Mouse (Mus musculus): Measurements from ENCODE around the gene Gm12184.
"Not testable (repeated sequence)": the region's sequence is repeated elsewhere in the genome, so short reads cannot be mapped to it uniquely, and the experiment has no call there.

Gene Gm12184

GRCm38 (mm10) chr11:48821299-48821698 lies 5.2 kb downstream of the Gm12184 start:
- DNase-seq: not testable (repeated sequence)

GRCm38 (mm10) chr11:48820308-48820674 lies 6.2 kb downstream of the Gm12184 start:
- no peak for DNase-seq

- no peak for DNase-seq
These were observed 6.7 kb downstream of the Gm12184 start for GRCm38 (mm10) chr11:48819614-48820307.

- peak; percentile 94 for DNase-seq
These were observed 8.1 kb downstream of the Gm12184 start for GRCm38 (mm10) chr11:48818346-48818745.

GRCm38 (mm10) chr11:48817794-48818193 lies 8.7 kb downstream of the Gm12184 start:
- no peak for DNase-seq

- DNase-seq: peak; percentile 99
These were observed 9.4 kb downstream of the Gm12184 start, which contains the start of gene Trim41 for GRCm38 (mm10) chr11:48816800-48817665. Gene Trim41 (minus strand): TSS chr11:48817353.

GRCm38 (mm10) chr11:48816281-48816781 lies 10.1 kb downstream of the Gm12184 start:
- peak; percentile 77 for DNase-seq

GRCm38 (mm10) chr11:48815851-48816250 lies 10.6 kb downstream of the Gm12184 start:
- peak; percentile 57 for DNase-seq

GRCm38 (mm10) chr11:48813782-48814181 lies 12.7 kb downstream of the Gm12184 start:
- no peak for DNase-seq

- DNase-seq: no peak
These were observed 16.3 kb downstream of the Gm12184 start for GRCm38 (mm10) chr11:48810142-48810541.

- DNase-seq: no peak
These were observed 17.0 kb downstream of the Gm12184 start for GRCm38 (mm10) chr11:48809434-48809830.

- no peak for DNase-seq
These were observed 17.6 kb downstream of the Gm12184 start for GRCm38 (mm10) chr11:48808737-48809433.

- no peak for DNase-seq
These were observed 18.2 kb downstream of the Gm12184 start for GRCm38 (mm10) chr11:48808304-48808646.

- DNase-seq: no peak
These were observed 18.7 kb downstream of the Gm12184 start for GRCm38 (mm10) chr11:48807563-48808303.

GRCm38 (mm10) chr11:48806856-48807562 lies 19.4 kb downstream of the Gm12184 start:
- DNase-seq: no peak

- DNase-seq: no peak
These were observed 21.5 kb downstream of the Gm12184 start for GRCm38 (mm10) chr11:48804922-48805321.

GRCm38 (mm10) chr11:48803988-48804387 lies 22.5 kb downstream of the Gm12184 start:
- DNase-seq: no peak

- DNase-seq: no peak
These were observed 24.4 kb downstream of the Gm12184 start for GRCm38 (mm10) chr11:48801831-48802772.

GRCm38 (mm10) chr11:48799921-48800701 lies 26.3 kb downstream of the Gm12184 start, which contains the start of gene Rack1:
Gene Rack1 (plus strand): TSS chr11:48800332.
- peak; percentile 87 for DNase-seq

All from cerebellum, adult 9-10 months (tissue).